Mouse (Mus musculus) activated CD4-positive, CD25-positive, alpha-beta regulatory T cell, adult 9 weeks (primary cell): ENCODE measurements around the gene Lim2. TPM values are rescaled to one million over a fixed set of nuclear protein-coding genes. Genes with fewer than 3 reads are reported as not detected.

ENCODE experiments used
- polyA plus RNA-seq: library from polyadenylated mRNA; unstranded; fragments of 100-300 nt; shearing (Covaris generic); gene quantifications from one replicate; pipeline ENCODE4 v1.2.1, GENCODE M21; 2017

The Lim2 gene
- not detected for polyA plus RNA-seq

GRCm38 (mm10) chr7:43427406-43427805, at the start of gene Lim2:
Lim2 (plus strand) TSS chr7:43427670.

GRCm38 (mm10) chr7:43408131-43408553, 19.3 kb upstream of the Lim2 start, which contains the start of gene Siglecg:
Siglecg (plus strand) TSS chr7:43408204.

GRCm38 (mm10) chr7:43436341-43437255, 9.1 kb downstream of the Lim2 start, which contains the start of gene Nkg7:
Nkg7 (plus strand) TSS chr7:43437073.

GRCm38 (mm10) chr7:43440482-43440881, 13.0 kb downstream of the Lim2 start, which contains the start of gene Cldnd2:
Cldnd2 (plus strand) TSS chr7:43440782.

GRCm38 (mm10) chr7:43443917-43444293, 16.4 kb downstream of the Lim2 start, which contains the start of the genes Etfb and Gm45233:
Etfb (plus strand) TSS chr7:43444083.
Gm45233 (plus strand) TSS chr7:43444128.

GRCm38 (mm10) chr7:43462851-43463250, 35.4 kb downstream of the Lim2 start, which contains the start of gene Vsig10l:
Vsig10l (plus strand) TSS chr7:43463151.

Other genes starting within 250 kb of the Lim2 start
- gene Zfp715, start 114.4 kb upstream of the Lim2 start, polyA plus RNA-seq: 24.8 TPM
- not detected for gene Siglecf, start 76.3 kb upstream of the Lim2 start, polyA plus RNA-seq
- gene Siglecg, start 19.5 kb upstream of the Lim2 start, polyA plus RNA-seq: 0.31 TPM
- gene Nkg7, start 9.4 kb downstream of the Lim2 start, polyA plus RNA-seq: 186 TPM
- gene Cldnd2, start 13.1 kb downstream of the Lim2 start, polyA plus RNA-seq: not detected
- 153 TPM for gene Etfb, start 16.4 kb downstream of the Lim2 start, polyA plus RNA-seq
- gene Gm45233, start 16.5 kb downstream of the Lim2 start, polyA plus RNA-seq: not detected
- gene Vsig10l, start 35.5 kb downstream of the Lim2 start, polyA plus RNA-seq: 3.5 TPM
- not detected for gene Iglon5, start 62.4 kb downstream of the Lim2 start, polyA plus RNA-seq
- gene 4931406B18Rik, start 78.3 kb downstream of the Lim2 start, polyA plus RNA-seq: not detected
- 0.29 TPM for gene Cd33, start 116.8 kb downstream of the Lim2 start, polyA plus RNA-seq
- gene Zfp658, start 134.6 kb downstream of the Lim2 start, polyA plus RNA-seq: 5.5 TPM
- 13.9 TPM for gene Zfp719, start 151.9 kb downstream of the Lim2 start, polyA plus RNA-seq
- gene Zfp819, start 179.5 kb downstream of the Lim2 start, polyA plus RNA-seq: not detected
- not detected for gene Ceacam18, start 207.0 kb downstream of the Lim2 start, polyA plus RNA-seq
- gene Siglece, start 232.5 kb downstream of the Lim2 start, polyA plus RNA-seq: 1.4 TPM
- gene Ctu1, start 244.3 kb downstream of the Lim2 start, polyA plus RNA-seq: 3.6 TPM